Mouse (Mus musculus) small intestine, adult 10 weeks (tissue): ENCODE data around the gene Gm5901. TPM values are rescaled to one million over a fixed set of nuclear protein-coding genes. Genes with fewer than 3 reads are reported as not detected.

Experiments
- polyA plus RNA-seq: library from polyadenylated mRNA; stranded (reverse); fragments of 350-450 nt; fragmentation: Illumina TruSeq; extraction: RNeasy Lipid Tissue Mini Kit (QIAGEN cat#74804); gene quantifications from one replicate; pipeline ENCODE4 v1.2.3, GENCODE M21; 2014; ENCODE audit warnings: low replicate concordance

Gene Gm5901
- not detected for polyA plus RNA-seq

GRCm38 (mm10) chr7:105374866-105375265 is at the start of gene Gm5901:
Gm5901 (plus strand) TSS chr7:105375038.

DNA sequence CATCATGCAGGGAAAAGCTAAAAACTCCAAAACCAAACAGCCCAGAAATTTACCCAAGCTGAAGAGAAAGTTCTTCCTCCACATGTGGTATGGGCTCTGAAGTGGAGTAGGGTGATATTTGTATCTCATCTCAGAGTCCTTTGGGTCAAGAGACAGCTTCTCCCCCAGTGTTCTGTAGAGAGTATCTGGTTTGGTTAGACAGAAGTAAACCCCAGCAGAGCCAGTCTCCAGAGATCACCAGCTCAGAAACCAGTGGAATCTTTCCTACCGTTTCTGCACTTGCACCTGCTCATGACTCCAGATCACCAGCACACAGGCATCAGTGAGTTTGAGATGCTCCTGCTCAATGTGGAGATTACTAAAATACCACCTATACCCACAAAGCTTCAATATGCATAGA is 40.8 kb upstream of the Gm5901 start, which contains the start of gene Olfr690:
TSS of gene Olfr690 (minus strand) at position 101 of the 400 bp plus-strand sequence.

GRCm38 (mm10) chr7:105342170-105342569 is 32.7 kb upstream of the Gm5901 start, which contains the start of gene Olfr691:
Olfr691 (minus strand) TSS chr7:105342270.

GRCm38 (mm10) chr7:105367930-105368329 is 6.9 kb upstream of the Gm5901 start, which contains the start of gene Olfr692:
Olfr692 (plus strand) TSS chr7:105368230.

DNA sequence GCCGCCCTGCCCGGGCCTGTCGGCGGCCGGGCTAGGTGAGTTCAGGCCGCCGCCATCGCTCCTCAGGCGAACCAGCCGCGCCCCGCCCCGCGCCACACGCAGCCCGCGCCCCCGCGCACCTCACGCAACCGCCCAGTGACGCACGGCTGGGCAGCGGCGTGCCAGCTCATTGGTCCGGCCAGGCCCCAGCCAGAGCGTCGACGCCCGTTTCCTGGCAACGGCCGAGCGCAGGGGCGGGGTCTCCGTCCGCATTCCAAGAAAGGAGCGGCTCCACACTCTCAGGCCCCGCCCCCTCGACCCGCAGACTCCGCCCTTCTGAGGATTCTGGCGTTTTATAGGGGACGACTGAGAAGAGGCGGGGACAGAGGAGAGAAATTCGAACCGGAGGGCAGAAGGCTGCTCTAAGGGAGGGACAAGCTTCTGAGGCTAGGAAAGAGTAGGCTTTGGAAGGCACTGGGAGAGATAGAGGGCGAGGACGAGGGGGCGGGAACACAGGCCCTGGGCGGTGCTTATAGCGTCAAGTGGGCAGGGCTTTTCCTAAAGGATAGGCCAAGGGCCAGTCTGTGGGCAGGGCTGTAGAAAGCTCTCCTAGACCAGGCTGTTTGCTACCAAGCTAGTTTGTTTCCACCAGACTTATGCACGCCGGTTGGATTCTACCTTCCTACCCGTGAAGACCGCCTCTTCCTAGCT is 25.2 kb downstream of the Gm5901 start, which contains the start of gene Fam160a2:
TSS of gene Fam160a2 (minus strand) at position 120 of the 690 bp plus-strand sequence.

DNA sequence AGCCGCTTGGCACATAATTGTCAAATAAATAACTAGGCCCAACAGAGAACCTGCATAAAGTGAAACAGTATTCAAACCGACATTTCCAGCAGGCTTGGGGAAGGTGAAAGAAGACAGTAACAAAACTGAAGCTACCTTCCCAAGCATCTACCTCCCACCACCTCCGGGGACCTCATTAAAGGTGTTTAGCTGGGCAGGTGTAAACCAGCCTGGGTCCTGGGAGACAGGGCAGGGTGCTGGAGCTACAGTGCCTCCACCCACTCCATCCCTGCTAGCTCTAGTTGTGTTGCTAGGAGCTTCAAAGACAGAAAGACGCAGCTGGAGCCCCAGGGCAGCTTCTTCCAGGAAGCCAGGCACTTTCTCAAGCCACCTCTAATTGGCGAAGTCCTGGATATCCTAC is 29.4 kb downstream of the Gm5901 start, which contains the start of gene Cnga4:
TSS of gene Cnga4 (plus strand) at position 301 of the 400 bp plus-strand sequence.

DNA sequence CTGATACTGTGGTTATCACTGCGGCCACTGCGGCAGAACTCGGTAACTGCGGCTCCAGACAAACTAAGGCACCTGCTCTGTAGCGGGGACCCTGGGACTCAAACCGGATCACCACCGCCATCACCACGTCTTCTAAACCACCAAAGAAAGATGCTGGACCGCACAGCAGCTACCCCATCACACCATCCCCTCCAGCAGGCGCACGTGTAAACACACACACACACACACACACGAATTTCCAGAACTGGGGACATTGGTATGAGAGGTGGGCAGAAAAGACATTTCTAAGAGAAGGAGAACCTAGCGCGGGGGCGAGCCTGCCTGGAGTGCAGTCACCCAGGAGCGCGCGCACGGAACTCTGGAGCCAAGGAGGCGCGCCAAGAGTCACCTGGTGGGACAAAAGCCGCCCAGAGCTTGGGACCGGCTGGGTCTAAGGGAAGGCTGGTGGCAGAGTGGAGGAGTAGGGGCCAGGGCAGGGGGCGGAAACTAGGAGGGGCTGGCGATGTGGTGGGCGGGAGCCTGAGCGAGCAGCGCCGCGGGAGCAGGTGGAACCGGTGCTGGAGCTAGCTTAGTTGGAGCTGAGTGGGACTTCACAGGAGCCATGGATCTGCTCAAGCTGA is 50.7 kb downstream of the Gm5901 start, which contains the start of gene Cckbr:
TSS of gene Cckbr (plus strand) at position 308 of the 620 bp plus-strand sequence.

Other genes starting within 250 kb of the Gm5901 start
- gene Olfr683, start 228.0 kb upstream of the Gm5901 start, polyA plus RNA-seq = not detected
- gene Olfr684, start 211.4 kb upstream of the Gm5901 start, polyA plus RNA-seq = not detected
- gene Olfr685, start 189.0 kb upstream of the Gm5901 start, polyA plus RNA-seq = not detected
- gene Olfr686, start 167.6 kb upstream of the Gm5901 start, polyA plus RNA-seq = not detected
- not detected for gene Olfr688, start 86.9 kb upstream of the Gm5901 start, polyA plus RNA-seq
- gene Olfr689, start 63.9 kb upstream of the Gm5901 start, polyA plus RNA-seq = not detected
- gene Olfr690, start 40.9 kb upstream of the Gm5901 start, polyA plus RNA-seq = not detected
- not detected for gene Olfr691, start 32.8 kb upstream of the Gm5901 start, polyA plus RNA-seq
- gene Olfr692, start 6.8 kb upstream of the Gm5901 start, polyA plus RNA-seq = not detected
- 44.8 TPM for gene Fam160a2, start 25.0 kb downstream of the Gm5901 start, polyA plus RNA-seq
- gene Cnga4, start 29.5 kb downstream of the Gm5901 start, polyA plus RNA-seq = not detected
- gene Cckbr, start 50.7 kb downstream of the Gm5901 start, polyA plus RNA-seq = not detected
- gene Cavin3, start 107.3 kb downstream of the Gm5901 start, polyA plus RNA-seq = 1.9 TPM
- 0.33 TPM for gene Smpd1, start 179.3 kb downstream of the Gm5901 start, polyA plus RNA-seq
- not detected for gene Apbb1, start 206.6 kb downstream of the Gm5901 start, polyA plus RNA-seq
- not detected for gene Hpx, start 225.1 kb downstream of the Gm5901 start, polyA plus RNA-seq